Mouse (Mus musculus) CD4-positive naive resting alpha-beta T cell, adult 76 days (primary cell): ENCODE data around the gene Tpst1. TPM values are rescaled to one million over a fixed set of nuclear protein-coding genes. Genes with fewer than 3 reads are reported as not detected.

Source experiments
- total RNA-seq: library from RNA; stranded (reverse); gene quantifications from one replicate; pipeline ENCODE4 v1.2.4, GENCODE M21; 2023

Tpst1 gene
- 7.4 TPM for total RNA-seq

GRCm38 (mm10) chr5:130073026-130073425 lies at the start of gene Tpst1:
TSS of gene Tpst1 (plus strand) at chr5:130073326.

GRCm38 (mm10) chr5:130029142-130029897 lies 43.8 kb upstream of the Tpst1 start, which contains the start of the genes Asl and Crcp:
TSS of gene Asl (minus strand) at chr5:130029247.
TSS of gene Crcp (plus strand) at chr5:130029290.

GRCm38 (mm10) chr5:130144334-130145312 lies 71.5 kb downstream of the Tpst1 start, which contains the start of gene Kctd7:
TSS of gene Kctd7 (plus strand) at chr5:130144861.

GRCm38 (mm10) chr5:130171423-130171954 lies 98.4 kb downstream of the Tpst1 start, which contains the start of gene Rabgef1:
TSS of gene Rabgef1 (plus strand) at chr5:130171798.

Other genes starting within 250 kb of the Tpst1 start
- 17.8 TPM for gene Sumf2, start 226.3 kb upstream of the Tpst1 start, total RNA-seq
- 167 TPM for gene Chchd2, start 185.9 kb upstream of the Tpst1 start, total RNA-seq
- gene Zbed5, start 177.6 kb upstream of the Tpst1 start, total RNA-seq = 2.6 TPM
- 0.32 TPM for gene Phkg1, start 174.8 kb upstream of the Tpst1 start, total RNA-seq
- not detected for gene Nupr1l, start 164.8 kb upstream of the Tpst1 start, total RNA-seq
- gene Vkorc1l1, start 131.4 kb upstream of the Tpst1 start, total RNA-seq = 8.9 TPM
- gene Gusb, start 70.3 kb upstream of the Tpst1 start, total RNA-seq = 14.9 TPM
- 35.3 TPM for gene Asl, start 44.1 kb upstream of the Tpst1 start, total RNA-seq
- gene Crcp, start 44.0 kb upstream of the Tpst1 start, total RNA-seq = 18.8 TPM
- gene Kctd7, start 71.5 kb downstream of the Tpst1 start, total RNA-seq = 1.3 TPM
- gene Rabgef1, start 98.5 kb downstream of the Tpst1 start, total RNA-seq = 39.0 TPM
- 66.2 TPM for gene Tmem248, start 143.8 kb downstream of the Tpst1 start, total RNA-seq
- gene Sbds, start 182.2 kb downstream of the Tpst1 start, total RNA-seq = 103 TPM
- 18.6 TPM for gene Tyw1, start 182.3 kb downstream of the Tpst1 start, total RNA-seq